Mouse (Mus musculus): ENCODE results near the gene Slc23a4.

- TF ChIP-seq CTCF (IDR thresholded peaks at IDR 0.05; ENCODE audit: low read depth, low read length) (no peak), EP300 (IDR thresholded peaks at IDR 0.05; ENCODE audit: insufficient read depth, low read depth, low read length) (no peak)
Observed at GRCm38 (mm10) chr6:35002261-35002669, 14.1 kb upstream of the Slc23a4 start.
